In genomic region chr13:51755584-51755983, GRCm38 (mm10) we compare ENCODE assay signal across 13 mouse cellular contexts. TPM values are rescaled to one million over a fixed set of nuclear protein-coding genes. Genes with fewer than 3 reads are reported as not detected.
DNase-seq lines count a peak whose midpoint lies in the region; ATAC-seq and TF ChIP-seq lines count a peak whose summit lies in the region.
"Had no signal": no experiment of that assay in that cellular context is flagged by ENCODE, and none has a peak within 500 bp of the region (broad histone marks: within the 10 kb centered on the region; RNA-seq: fewer than 3 reads in every experiment).

No protein-coding gene starts in this region.

- no peaks in the 10 kb centered on the region for H3K9me3 ChIP-seq in liver, embryonic 11.5 days (ENCODE audit: control insufficient read depth, low read length)
- no peaks in the 10 kb centered on the region for H3K9me3 ChIP-seq in embryonic facial prominence, embryonic 14.5 days (ENCODE audit: control insufficient read depth, low read length)
- H3K9me3 ChIP-seq in stomach, embryonic 14.5 days (ENCODE audit: control insufficient read depth, low read depth, low read length) = no peaks in the 10 kb centered on the region
- H3K9me3 ChIP-seq: limb, embryonic 12.5 days; midbrain, embryonic 12.5 days had no signal

- H3K4me1 ChIP-seq in heart, adult 2 months (ENCODE audit: control insufficient read depth, insufficient read depth, low read length) = peaks cover 11% of the 10 kb centered on the region
- peaks cover 65% of the 10 kb centered on the region for H3K4me1 ChIP-seq in liver, embryonic 11.5 days (replicated peaks; ENCODE audit: control insufficient read depth, insufficient read depth, low read length)
- peaks cover 37% of the 10 kb centered on the region for H3K4me1 ChIP-seq in embryonic facial prominence, embryonic 14.5 days (ENCODE audit: control insufficient read depth, insufficient read depth, low read length)
- peaks cover 20% of the 10 kb centered on the region for H3K4me1 ChIP-seq in stomach, embryonic 14.5 days (ENCODE audit: control insufficient read depth, insufficient read depth, low read length)

- no peak overlapping the region for H3K4me2 ChIP-seq in liver, embryonic 11.5 days
- H3K4me2 ChIP-seq in embryonic facial prominence, embryonic 14.5 days (ENCODE audit: low read depth, low read length) = no peak overlapping the region
- H3K4me2 ChIP-seq in stomach, embryonic 14.5 days (replicated peaks; ENCODE audit: low read depth, low read length) = no peak overlapping the region
- H3K4me2 ChIP-seq: limb, embryonic 12.5 days; midbrain, embryonic 12.5 days had no signal

- no peak for TF ChIP-seq POLR2A in heart, adult 2 months (IDR thresholded peaks at IDR 0.05; ENCODE audit: insufficient read depth, low read depth, low read length)

- peak; percentile 33; the same call in 1 of the 2 replicates for TF ChIP-seq EP300 in heart, adult 2 months (IDR thresholded peaks at IDR 0.05; ENCODE audit: insufficient read depth, low read depth, low read length)

- no peak overlapping the region for H3K9ac ChIP-seq in heart, adult 2 months (ENCODE audit: low read depth, low read length)
- H3K9ac ChIP-seq in liver, embryonic 11.5 days (ENCODE audit: low read depth, low read length) = no peak overlapping the region
- H3K9ac ChIP-seq in embryonic facial prominence, embryonic 14.5 days (ENCODE audit: low read depth, low read length) = no peak overlapping the region
- H3K9ac ChIP-seq in stomach, embryonic 14.5 days (replicated peaks; ENCODE audit: low read depth, low read length) = no peak overlapping the region
- H3K9ac ChIP-seq: limb, embryonic 12.5 days; midbrain, embryonic 12.5 days had no signal

- no peaks in the 10 kb centered on the region for H3K27me3 ChIP-seq in heart, adult 2 months (ENCODE audit: control insufficient read depth, insufficient read depth, low read length)
- H3K27me3 ChIP-seq in liver, embryonic 11.5 days (replicated peaks; ENCODE audit: control insufficient read depth, insufficient read depth, low read length) = no peaks in the 10 kb centered on the region
- H3K27me3 ChIP-seq in embryonic facial prominence, embryonic 14.5 days (replicated peaks; ENCODE audit: control insufficient read depth, insufficient read depth, low read length) = no peaks in the 10 kb centered on the region
- H3K27me3 ChIP-seq in stomach, embryonic 14.5 days (ENCODE audit: control insufficient read depth, insufficient read depth, low read length) = no peaks in the 10 kb centered on the region
- H3K27me3 ChIP-seq: limb, embryonic 12.5 days; midbrain, embryonic 12.5 days had no signal

- no peak for DNase-seq in heart, adult 2 months
- DNase-seq in heart, postnatal 25 days (ENCODE audit: low spot score) = no peak
- DNase-seq in liver, embryonic 11.5 days (ENCODE audit: low spot score) = no peak
- DNase-seq in liver = no peak
- no peak for DNase-seq in embryonic facial prominence, embryonic 14.5 days (ENCODE audit: low spot score)
- DNase-seq in cerebellum, postnatal 4 days (ENCODE audit: low spot score in 2 of 2) = no peak
- no peak for DNase-seq in layer of hippocampus, postnatal 25 days (ENCODE audit: extremely low spot score in 1 of 2, low spot score in 1 of 2)
- DNase-seq: cerebellum, adult 9-11 months; right cerebral cortex, postnatal 4 days had no signal

- TF ChIP-seq CTCF in heart, adult 2 months (IDR thresholded peaks at IDR 0.05) = no peak

- H3K79me2 ChIP-seq in heart, adult 2 months (replicated peaks; ENCODE audit: control insufficient read depth, insufficient read depth, low read length) = no peaks in the 10 kb centered on the region

- H3K27ac ChIP-seq in heart, adult 2 months = no peak overlapping the region
- H3K27ac ChIP-seq in liver, embryonic 11.5 days (ENCODE audit: low read depth, low read length) = peak overlapping the region; percentile 59; the same call in 1 of the 2 replicates
- 0 out of 2 replicates have a peak overlapping the region, but pooled peaks have one; percentile 68 for H3K27ac ChIP-seq in embryonic facial prominence, embryonic 14.5 days (replicated peaks; ENCODE audit: low read depth, low read length)
- H3K27ac ChIP-seq in stomach, embryonic 14.5 days (ENCODE audit: low read length) = peak overlapping the region; percentile 64
- H3K27ac ChIP-seq: limb, embryonic 12.5 days; midbrain, embryonic 12.5 days had no signal

- 55% methylated on average over 7 of the region's 7 CpGs for WGBS in heart, adult 2 months
- WGBS in liver, embryonic 11.5 days = 81% methylated on average over 7 of the region's 7 CpGs
- WGBS in embryonic facial prominence, embryonic 14.5 days = 74% methylated on average over 7 of the region's 7 CpGs
- 76% methylated on average over 7 of the region's 7 CpGs for WGBS in stomach, embryonic 14.5 days

- intact Hi-C loops in heart, adult 2 months (cut with DNase I) = no loop called here
- intact Hi-C loops in heart, postnatal 25 days (cut with DNase I) = no loop called here

- no peak overlapping the region for H3K4me3 ChIP-seq in heart, adult 2 months
- no peak overlapping the region for H3K4me3 ChIP-seq in liver, embryonic 11.5 days (ENCODE audit: low read depth, low read length)
- H3K4me3 ChIP-seq in embryonic facial prominence, embryonic 14.5 days (ENCODE audit: low read depth, low read length) = no peak overlapping the region
- H3K4me3 ChIP-seq in stomach, embryonic 14.5 days (ENCODE audit: low read depth, low read length) = no peak overlapping the region
- H3K4me3 ChIP-seq: limb, embryonic 12.5 days; midbrain, embryonic 12.5 days had no signal

- no peaks in the 10 kb centered on the region for H3K36me3 ChIP-seq in heart, adult 2 months (ENCODE audit: control insufficient read depth, insufficient read depth, low read length)
- H3K36me3 ChIP-seq in liver, embryonic 11.5 days (ENCODE audit: control insufficient read depth, insufficient read depth, low read length) = no peaks in the 10 kb centered on the region
- no peaks in the 10 kb centered on the region for H3K36me3 ChIP-seq in embryonic facial prominence, embryonic 14.5 days (ENCODE audit: control insufficient read depth, insufficient read depth, low read length)
- no peaks in the 10 kb centered on the region for H3K36me3 ChIP-seq in stomach, embryonic 14.5 days (ENCODE audit: control insufficient read depth, insufficient read depth, low read length)
- H3K36me3 ChIP-seq: limb, embryonic 12.5 days; midbrain, embryonic 12.5 days had no signal

- ATAC-seq in liver, embryonic 11.5 days (replicated peaks; ENCODE audit: low FRiP score) = no peak
- no peak for ATAC-seq in embryonic facial prominence, embryonic 14.5 days (ENCODE audit: low read depth)
- ATAC-seq in stomach, embryonic 14.5 days (ENCODE audit: insufficient number of reproducible peaks, insufficient read depth, low FRiP score, low read depth) = no peak
- ATAC-seq: inflammation-experienced regulatory T-cells, adult 6 months had no signal

RNA-seq across cellular contexts. Expression of gene Sema4d, which starts 38.0 kb away (rescaled TPM):
- total RNA-seq in heart, adult 2 months (2021) = 10 to 100 TPM; 52.2 to 67.6 TPM
- 51.7 and 52.2 TPM in 2 replicates for polyA plus RNA-seq in heart, adult 2 months (2012; rRNA removed)
- 10 to 100 TPM; 61.6 to 70.0 TPM for total RNA-seq in heart, postnatal 25 days (2021)
- 18.6 and 21.7 TPM in 2 replicates for polyA plus RNA-seq in liver, embryonic 11.5 days (2014; fragmentation: Nextera tagmentation; extraction: Ambion mirVana)
- 11.1 and 11.7 TPM in 2 replicates for polyA plus RNA-seq in embryonic facial prominence, embryonic 14.5 days (2014; fragmentation: Nextera tagmentation; extraction: Ambion mirVana)
- polyA plus RNA-seq in stomach, embryonic 14.5 days (2014; fragmentation: Nextera tagmentation; extraction: Ambion mirVana) = 9.0 and 10.2 TPM in 2 replicates
- total RNA-seq in layer of hippocampus, postnatal 25 days (2021) = 100 to 1,000 TPM; 127 to 132 TPM
